Mouse (Mus musculus): ENCODE data around the gene Cenpj.

The Cenpj gene

DNA sequence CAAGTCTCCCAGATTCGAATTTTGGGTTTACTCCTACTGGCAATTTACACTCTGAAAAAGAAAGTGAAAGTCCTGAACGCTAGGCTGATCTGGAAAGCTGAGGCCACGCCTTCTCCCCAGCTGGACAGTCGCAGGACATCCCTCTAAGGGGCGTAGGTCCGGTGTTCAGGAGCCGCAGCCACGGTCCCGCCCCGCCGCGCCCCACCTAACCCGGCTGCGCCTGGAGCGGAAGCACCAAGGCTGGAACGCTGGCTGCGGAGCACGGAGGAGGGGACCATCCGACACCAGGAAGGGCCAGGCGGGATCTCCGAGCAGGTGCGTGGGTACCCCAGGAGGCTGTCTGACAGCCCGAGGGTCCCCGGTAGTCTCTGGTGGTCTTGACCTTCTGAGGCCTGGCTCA is at the start of gene Cenpj, which contains the start of gene Parp4:
Cenpj (minus strand) TSS at position 10 of the 400 bp plus-strand sequence.
Parp4 (plus strand) TSS at position 204 of the 400 bp plus-strand sequence.
- peak; percentile 36; the same call in 1 of the 2 replicates for ATAC-seq (ENCODE audit: low TSS enrichment)

DNA sequence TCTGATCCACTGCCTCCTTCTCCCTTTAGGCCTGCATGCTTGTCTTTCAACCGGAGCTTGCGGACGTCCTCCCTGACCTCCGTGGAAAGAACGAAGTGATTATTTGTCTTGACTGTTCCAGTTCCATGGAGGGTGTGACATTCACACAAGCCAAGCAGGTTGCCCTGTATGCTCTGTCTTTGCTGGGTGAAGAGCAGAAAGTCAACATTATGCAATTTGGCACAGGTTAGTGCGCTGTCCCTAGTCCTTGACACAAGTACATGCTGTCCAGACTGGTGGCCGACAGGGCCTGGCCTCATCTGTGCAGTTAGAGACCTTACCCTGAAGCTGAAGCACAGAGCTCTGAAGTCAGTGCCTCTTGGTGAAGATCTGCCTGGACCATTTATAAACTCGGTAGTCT is 45.2 kb upstream of the Cenpj start:
- ATAC-seq (ENCODE audit: low TSS enrichment) = no peak

DNA sequence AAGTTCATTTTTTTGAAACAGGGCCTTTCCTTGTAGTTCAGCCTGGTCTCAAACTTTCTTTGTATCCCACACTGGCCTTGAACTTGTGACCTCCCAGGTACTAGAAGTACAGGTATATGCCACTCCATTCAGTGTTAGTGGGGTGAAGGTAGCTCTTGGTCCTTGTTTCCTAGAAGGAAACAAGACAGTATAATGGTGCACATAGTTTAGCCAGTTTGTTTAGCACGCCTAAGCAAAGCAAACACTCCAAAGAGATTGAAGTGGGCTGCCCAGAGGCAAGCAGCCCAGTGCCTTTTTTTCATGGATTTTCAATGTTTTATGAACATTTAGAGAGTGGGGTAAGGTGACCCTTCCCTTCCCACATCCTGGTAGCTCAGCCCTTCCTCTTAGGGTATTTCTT is 42.2 kb upstream of the Cenpj start:
- no peak for ATAC-seq (ENCODE audit: low TSS enrichment)

DNA sequence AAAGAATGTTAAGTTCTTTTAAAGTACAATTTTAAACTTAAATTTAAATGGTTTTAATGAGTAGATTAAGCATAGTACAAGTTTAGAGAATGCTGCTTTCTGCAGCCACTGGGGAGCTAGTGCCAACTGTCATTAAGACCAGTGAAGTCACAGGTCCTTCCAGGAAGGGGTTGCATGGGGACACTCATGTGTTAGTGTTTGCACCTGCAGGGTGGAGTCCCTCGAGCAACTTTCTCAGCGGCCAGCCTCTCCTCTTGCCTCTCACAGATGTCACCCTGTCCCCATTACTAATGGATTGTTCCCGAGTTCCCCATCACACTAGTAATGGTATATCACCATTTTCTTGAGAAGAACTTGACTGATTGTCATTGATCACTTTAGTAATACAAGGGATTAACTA is 38.0 kb upstream of the Cenpj start:
- no peak for ATAC-seq (ENCODE audit: low TSS enrichment)

DNA sequence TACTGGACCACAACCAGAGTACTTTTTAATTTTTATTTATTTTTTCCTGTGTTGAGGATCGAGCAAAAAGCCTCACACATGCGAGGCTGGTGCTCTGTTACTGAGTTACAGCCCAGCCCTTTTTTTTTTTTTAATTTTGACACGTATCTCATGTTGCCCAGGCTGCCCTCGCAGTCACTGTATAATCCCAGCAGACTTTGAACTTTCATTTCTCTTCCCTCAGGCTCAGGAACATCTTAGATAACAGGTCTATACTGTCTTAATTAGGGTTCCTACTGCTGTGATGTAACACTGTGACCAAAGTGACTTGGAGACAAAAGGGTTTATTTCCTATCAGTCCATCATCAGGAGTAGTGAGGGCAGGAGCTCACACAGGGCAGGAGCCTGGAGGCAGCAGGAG is 29.9 kb upstream of the Cenpj start:
- no peak for ATAC-seq (ENCODE audit: low TSS enrichment)

DNA sequence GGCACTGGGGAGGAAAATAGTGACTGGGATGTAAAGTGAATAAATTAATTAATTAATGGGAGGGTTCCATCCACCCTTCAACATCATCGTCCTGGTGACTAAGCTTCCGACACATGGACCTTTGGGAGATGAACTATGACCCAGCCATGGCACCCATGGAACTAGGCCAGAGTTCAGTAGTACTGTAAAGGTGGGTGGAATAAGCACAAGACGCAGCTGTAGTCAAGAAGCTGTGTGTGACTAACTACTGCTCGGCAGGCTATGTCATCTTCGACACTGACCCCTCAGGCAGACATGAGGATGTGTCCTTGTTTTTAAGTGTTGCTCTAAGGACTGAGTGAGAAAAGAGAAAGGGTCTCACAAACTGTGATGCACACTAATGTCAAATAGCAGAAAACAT is 29.2 kb upstream of the Cenpj start:
- no peak for ATAC-seq (ENCODE audit: low TSS enrichment)

DNA sequence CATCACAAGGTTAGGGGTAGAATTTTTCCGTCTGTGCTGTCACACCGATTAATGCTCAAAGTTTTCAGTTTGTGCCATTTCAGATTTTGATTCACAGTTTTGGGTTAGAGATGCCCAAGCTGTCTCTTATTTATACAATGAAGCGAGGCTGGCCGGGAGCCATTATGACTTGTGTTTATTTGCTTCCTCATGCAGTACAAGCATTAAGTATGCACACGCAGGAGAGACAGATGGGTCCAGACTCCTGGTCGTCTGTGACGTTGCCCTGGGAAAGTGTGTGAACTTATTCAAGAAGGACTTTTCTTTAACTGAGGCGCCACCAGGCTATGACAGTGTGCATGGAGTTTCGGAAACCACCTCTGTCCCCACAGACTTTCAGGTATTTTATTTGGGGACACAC is 26.8 kb upstream of the Cenpj start:
- ATAC-seq (ENCODE audit: low TSS enrichment) = no peak

DNA sequence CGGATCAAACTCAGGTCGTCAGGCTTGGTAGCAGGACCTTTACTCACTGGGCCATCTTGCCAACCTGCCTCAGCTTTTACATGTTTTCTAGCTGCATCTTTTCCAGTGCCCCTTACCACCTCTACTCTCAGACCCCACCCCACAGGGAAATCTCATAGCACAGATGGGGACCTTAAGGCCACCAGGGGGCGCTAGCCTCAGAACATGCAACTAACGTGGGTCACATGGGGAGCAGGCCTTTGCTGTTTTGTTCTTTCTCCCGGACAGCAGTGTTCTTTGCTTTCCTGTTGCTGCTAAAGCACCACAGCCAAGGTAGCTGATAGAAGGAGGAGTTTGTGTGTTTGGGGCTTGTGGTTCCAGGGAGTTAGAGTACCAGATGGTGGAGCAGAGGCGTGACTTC is 23.5 kb upstream of the Cenpj start:
- ATAC-seq (ENCODE audit: low TSS enrichment) = no peak

DNA sequence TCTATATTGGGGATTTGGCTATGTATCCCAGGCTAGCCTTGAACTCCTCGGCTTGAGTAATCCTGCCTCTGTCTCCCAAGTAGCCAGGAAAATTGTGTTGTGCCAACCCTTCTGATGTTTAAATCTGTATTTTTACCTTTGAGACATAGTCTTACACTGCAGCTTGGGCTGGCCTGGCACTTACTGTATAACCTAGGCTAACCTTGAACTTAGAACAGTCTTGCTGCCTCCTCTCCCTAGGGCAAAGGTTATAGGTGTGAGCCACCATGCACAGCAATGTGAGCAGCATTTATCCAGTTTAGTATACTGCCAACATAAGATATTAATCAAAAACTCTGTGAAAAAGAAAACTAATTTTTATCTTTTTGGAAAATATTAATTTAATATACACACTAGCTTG is 19.6 kb upstream of the Cenpj start:
- no peak for ATAC-seq (ENCODE audit: low TSS enrichment)

DNA sequence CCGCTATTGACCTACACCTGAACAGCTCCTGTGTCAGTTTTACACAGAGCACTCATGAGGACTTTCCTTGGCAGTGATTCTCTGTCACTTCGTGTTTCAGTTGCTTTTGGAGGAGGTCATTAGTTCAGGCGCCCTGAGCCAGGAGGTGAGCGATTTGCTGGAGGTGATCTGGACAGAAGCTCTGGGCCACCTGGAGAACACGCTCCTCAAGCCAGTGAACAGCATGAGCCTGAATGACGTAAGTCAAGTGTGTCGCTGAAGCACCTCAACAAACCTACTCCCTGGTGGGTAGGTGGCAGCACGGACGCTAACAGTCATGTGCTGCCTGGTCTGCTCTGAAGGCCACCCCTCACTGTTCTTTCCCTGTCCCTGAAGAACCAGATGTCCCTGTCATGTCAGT is 17.0 kb upstream of the Cenpj start:
- ATAC-seq (ENCODE audit: low TSS enrichment) = no peak

DNA sequence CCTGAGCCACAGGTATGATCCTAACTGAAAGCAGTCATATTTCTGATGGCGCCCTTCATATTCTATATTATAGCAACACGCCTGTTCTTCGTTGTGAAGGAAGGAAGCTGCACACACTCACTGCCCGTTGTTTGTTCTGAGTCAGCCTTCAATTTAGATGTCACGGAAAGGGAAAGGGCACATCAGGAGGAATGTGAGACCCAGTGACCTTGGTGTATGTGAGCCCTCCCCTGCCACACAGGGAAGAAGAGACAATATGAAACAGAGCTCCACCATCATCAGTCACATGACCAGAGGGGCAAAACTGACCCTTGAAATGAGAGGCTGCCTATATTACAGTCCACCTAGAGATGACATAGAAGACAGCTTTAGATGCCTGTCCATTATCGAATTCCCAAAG is 7.1 kb upstream of the Cenpj start:
- no peak for ATAC-seq (ENCODE audit: low TSS enrichment)

DNA sequence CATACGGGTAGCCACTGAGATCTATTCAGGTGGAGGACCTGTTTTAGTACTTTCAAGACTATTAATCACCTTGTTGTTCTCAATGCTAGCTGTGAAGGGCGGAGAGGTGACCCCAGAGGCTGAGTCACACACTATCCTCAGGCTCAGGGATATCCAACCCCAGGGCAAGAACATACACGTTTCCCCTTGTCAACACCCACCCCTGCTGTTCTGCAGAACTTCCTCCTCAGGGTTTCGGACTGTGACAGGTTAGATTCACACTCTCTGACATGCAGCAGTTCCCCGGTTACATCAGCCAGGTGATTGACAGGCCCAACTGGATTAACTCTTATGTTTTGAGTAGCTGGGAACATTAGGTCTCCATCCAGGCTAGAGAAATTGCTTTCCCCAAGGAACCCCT is 5.9 kb upstream of the Cenpj start:
- ATAC-seq (ENCODE audit: low TSS enrichment) = no peak

DNA sequence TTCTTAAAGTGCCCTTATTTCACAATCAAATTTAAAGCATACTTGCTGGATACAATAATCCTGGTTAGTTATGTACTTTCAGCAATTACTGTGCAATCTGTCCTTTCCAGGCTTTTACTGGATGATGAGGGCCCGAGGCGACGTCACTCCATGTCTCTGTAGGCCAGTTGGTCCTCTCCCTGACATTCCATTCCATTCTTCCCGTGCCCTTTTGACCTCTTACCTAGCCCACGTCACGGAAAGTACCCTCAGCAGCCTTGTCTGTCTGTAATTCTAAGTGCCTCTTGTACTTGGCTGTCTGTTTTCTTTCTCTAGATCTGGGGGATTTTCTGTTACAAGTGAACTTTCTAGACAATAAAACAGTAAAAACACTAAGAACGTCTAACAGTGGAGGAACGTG is 3.8 kb upstream of the Cenpj start:
- no peak for ATAC-seq (ENCODE audit: low TSS enrichment)

DNA sequence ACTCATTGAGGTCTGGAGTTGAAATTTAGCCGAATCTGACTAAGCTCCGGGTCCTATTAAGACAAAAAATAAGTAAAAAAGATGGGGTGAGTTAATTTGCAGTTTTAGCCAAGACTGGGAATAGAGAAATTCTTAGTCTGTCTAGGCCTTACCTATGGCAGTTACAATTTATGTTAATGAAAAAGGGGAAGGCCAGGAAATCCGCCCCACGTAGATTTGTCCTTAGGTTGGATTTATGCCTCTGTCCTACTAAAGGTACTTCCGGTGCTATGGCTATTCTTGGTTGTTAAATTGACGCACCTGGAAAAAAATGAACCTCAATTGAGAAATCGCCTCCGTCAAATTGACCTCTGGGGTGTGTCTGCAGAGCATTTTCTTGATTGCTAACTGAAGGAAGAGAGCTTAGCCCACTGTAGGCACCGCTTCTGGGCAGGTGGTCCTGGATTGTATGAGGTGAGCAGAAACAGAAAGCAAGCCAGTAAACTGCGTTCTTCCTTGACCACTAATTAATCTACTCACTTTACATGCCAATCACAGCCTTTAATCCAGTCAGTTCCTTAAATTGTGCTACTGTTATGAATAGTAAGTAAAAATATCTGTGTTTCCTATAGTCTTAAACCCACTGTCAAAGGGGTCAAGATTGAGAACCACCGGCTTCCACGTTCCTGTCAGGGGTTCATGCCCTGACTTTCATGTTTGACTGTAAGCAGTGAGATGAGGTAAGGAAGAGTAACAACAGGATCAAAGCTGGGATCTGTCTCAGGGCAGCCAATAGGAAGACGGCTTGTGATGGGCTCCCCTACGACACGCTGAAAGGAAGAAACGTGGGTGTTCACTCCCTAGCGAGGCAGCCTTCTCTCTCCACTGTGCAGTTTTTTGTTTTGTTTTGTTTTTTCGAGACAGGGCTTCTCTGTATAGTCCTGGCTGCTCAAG is 1.0 kb upstream of the Cenpj start:
- ATAC-seq (ENCODE audit: low TSS enrichment) = no peak

DNA sequence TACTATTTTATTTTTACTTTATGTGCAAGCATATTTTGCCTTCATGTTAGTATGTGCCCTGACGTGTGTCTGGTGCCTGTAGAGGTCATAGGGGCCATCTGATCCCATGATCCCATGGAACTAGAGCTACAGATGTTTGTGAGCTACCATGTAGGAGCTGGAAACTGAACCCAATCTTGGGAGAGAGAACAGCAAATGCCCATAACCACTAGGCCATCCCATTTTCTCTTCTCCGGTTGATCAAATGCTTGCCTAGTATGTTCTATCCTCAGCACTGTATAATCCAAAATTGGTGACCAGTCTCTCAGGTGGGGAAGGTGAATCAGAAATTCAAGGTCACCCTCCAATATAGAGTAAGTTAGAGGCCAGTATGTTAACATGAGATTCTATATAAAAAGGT is 2.7 kb downstream of the Cenpj start:
- no peak for ATAC-seq (ENCODE audit: low TSS enrichment)

DNA sequence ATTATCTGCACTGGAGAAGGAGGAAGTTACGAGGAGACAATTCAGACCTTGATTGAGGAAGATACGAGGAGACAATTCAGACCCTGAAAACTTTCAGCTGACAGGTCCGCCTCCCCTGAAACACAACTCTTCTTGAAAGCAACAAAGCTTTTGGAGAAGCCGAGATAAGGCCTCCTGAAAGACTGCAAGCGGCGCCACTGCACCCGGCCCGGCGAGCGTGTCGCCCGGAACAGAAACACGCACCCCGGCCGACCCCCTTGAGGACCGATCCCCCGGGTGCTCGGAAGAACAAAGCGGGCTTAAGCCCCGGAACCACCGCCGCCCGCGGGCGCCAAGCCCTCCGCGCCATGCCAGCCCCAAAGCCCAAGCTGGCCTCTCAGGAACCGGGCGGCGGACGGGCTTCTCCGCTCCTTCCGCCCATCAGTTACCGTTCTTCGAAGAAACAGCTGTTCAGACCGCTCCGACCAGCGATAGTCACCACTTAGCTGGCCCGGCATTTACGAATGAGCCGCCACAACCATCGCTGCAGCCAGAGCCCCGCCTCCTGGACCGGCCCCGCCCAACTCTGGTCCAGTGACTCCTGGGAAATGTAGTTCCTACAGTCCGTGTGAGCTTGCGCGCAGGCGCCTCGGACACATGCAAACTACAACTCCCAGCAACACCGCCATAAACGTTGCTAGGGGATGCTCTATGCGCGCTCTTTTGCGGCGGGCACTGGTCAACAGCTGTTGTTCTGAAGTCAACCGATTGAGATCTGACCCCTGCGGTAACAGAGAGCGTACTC is 3.7 kb downstream of the Cenpj start:
- peak; percentile 99 for ATAC-seq (ENCODE audit: low TSS enrichment)

DNA sequence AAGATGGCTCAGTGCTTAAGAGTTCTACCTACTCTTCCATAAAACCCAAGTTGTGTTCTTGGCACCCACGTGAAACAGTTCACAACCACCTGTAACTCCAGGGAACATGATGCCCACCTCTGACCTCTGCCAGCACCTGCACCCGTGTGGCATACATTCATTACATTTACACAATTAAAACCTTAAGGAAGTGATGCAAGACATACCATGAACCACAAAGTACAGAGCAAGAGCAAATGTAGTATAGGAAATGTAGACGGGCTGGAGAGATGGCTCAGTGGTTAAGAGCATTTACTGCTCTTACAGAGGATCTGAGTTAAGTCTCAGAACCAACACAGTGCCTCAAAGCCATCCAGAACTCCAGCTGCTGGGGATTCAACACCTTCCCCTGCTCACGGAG is 6.2 kb downstream of the Cenpj start:
- no peak for ATAC-seq (ENCODE audit: low TSS enrichment)

DNA sequence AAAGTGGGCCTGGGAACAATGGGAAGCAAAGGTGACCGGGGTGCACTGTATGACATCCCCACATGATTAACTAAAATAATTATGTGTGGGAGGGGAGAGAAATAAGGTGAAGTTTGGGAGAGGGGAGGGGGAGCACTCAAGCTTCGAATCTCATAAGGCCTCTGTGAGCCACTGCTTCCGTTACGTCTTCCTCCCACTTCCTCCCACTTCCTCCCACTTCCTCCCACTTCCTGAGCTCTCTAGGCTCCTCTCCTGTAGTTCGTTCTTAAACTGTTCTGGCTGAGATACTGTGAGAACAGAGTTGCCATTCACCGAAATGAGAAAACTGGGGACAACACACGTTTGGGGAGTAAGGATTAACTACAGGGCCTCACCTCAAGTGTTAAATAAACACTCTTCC is 7.7 kb downstream of the Cenpj start:
- ATAC-seq (ENCODE audit: low TSS enrichment) = no peak

DNA sequence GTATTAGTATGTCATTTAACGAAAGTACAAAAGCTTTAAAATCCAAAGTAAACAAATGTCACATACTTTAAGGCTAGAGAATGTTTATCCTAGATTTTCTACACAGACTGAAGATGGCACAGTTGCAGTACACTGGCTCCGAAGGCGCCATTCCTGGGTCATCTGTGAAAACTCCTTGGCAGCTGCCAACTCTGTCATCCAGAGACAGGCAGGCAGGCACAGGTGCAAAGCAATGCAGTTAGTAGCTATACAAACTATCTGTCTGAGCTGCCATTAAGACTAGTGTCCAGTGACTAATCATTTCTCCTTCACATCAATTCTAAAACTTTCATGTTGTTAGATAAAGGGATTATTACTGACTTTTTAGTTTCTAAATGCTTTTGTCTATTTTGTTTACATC is 16.1 kb downstream of the Cenpj start:
- ATAC-seq (ENCODE audit: low TSS enrichment) = no peak

DNA sequence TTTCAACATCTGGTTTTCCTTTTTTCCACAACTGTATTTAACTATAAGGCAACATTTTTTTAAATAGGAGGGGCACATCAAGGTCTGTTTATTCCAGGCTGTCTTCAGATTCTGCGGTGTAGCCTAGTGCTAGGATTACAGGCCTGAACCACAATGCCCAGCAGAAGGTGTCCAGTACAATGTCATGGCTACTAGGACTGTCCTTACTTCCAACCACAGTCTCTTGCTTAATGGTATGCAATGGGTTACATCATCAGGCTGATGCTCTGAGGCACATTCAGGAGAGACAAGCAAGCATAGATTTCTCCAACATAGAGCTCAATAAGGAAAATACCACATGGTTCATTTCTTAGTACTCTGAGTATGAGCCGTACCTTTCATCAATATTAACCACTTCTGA is 20.5 kb downstream of the Cenpj start:
- ATAC-seq (ENCODE audit: low TSS enrichment) = no peak

DNA sequence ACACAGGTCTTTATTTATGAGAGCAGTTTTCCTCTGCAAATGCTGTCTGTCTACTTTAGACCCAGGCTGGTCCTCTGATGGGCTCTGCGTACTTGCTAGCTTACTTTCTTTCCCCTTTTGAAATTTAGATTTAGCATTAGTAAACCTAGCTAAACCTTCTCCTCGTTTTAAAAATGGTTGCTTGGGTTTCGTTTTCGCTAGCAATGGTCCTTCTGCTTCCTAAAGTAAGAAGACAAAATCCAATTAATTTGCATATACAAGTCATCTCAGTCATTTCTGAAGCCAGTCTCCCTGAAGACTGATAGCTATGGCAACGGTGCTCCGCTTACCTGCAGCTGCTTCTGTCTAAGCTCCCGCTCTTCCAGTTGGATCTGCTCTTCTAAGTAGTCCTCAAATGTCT is 21.9 kb downstream of the Cenpj start:
- ATAC-seq (ENCODE audit: low TSS enrichment) = no peak

DNA sequence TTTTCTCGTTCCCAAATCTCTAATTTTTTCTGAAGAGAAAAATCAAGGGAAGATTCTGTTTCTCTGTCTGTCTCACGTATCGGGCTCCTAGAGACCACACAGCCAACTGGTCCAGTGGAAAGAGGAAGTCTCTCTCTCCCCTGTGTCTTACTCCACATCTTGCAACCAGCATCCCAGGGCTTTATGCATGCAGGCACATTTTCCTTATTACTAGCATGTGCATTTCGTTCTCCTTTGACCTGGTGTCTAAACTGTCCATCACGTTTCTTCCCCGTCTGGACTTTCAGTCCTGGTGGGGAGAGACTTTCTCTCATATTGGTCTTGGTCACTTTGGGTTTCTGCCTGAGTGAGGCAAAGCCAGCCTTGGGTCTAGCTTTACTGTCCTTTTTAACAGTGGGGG is 22.3 kb downstream of the Cenpj start:
- no peak for ATAC-seq (ENCODE audit: low TSS enrichment)

DNA sequence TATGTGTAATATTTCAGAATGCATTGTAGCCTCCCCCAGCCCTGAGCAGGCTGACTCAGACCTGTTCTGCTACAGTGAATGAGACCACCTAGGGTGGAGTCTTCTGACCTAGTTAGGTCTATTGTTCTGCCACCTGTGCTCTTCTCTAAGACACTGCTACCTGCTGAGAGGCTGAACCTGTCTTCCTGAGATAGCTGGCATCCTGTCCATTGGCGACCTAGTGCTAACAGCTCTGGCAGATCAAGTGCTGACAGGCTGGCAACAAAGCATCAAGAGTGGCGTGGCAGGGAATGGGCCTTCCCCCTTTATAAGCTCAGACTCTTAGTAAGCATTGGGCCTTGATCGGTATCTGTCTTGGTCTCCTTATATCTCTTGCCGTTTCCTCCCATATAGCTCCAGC is 24.3 kb downstream of the Cenpj start:
- no peak for ATAC-seq (ENCODE audit: low TSS enrichment)

Data from frontal cortex, adult (tissue).